Mouse (Mus musculus): ENCODE results near the gene Il23a.
"Not testable (repeated sequence)": the region's sequence is repeated elsewhere in the genome, so short reads cannot be mapped to it uniquely, and the experiment has no call there.

Il23a gene

DNA sequence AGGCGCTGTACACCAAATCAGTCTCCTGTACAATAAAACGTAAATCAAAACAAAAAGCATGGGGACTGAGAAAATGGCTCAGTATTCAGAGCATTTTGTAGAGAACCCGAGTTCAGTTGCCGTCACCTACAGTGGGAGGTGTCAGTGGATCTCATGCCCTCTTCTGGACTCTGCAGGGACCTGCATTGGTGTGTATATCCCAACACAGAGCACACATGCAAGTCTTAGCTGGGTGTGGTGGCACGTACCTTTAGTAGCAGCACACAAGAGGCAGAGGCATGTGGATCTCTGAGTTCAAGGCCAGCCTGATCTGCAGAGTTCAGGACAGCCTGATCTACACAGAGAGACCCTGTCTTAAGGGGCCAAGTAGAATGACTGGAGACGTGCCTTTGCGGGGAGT, 11.1 kb upstream of the Il23a start:
- no peak for DNase-seq (ENCODE audit: low spot score in 2 of 2)

DNA sequence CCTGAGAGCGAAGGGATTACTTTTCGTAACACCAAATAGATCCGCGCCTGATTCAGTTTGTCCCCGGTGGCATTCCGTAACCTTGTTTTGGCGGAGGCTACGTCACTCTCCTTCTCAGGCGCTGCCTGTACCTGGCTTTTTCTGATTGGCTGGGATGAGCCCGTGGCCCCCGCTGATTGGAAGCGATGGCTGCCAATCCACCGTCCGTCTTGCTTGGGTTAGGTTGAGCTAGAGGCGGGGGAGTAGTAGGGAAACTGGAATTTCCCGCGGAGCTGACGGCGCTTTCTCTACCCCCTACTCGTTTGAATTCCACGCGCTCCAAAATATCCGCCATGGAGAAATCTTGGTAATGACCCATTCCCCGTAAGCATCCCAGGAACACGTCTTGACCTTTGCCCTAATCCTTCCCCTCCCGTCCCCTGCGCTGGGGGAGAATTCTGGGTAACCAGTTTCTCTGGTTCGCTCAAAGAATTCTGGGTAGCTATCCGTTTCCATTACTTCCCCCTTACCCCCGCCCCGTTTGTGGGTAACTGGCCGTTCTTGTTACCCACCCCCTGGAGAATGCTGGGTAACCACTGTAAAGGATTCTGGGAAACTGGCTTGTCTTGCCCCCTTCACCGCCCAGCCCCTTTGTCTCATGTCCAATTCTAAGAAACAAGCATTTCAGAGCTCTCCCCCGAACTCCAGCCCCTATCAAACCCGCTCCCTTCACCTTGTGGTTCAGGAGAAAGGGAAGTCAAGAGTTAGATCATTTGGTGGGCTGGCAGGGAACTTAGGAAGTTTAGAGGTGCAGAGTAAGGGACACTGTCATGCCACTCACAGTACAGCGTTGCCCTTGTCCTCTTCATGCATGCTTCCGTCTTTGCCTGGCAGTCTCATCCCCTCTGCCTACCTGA, 4.8 kb upstream of the Il23a start, which contains the start of gene Pan2:
Gene Pan2, plus strand, starts transcription at position 210 of the 896 bp plus-strand sequence.
- peak; percentile 100 for DNase-seq (ENCODE audit: low spot score in 2 of 2)

DNA sequence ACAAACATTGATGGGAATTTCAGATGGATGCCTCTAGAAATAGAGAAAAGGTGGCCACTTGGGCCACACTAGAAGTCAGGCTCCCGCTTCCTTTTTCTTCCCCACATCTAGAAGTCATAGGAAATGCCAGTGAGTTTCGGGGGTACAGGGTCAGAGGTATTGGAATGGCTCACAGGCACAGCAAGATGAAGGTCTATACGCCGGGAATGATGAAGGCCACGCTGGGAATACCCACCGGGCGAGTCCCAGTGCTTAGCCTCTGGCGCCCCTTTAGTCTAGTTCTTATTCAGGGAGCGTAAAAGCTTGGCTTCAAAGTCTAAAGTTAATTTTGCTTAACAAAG, 4.2 kb upstream of the Il23a start:
- no peak for DNase-seq (ENCODE audit: low spot score in 2 of 2)

DNA sequence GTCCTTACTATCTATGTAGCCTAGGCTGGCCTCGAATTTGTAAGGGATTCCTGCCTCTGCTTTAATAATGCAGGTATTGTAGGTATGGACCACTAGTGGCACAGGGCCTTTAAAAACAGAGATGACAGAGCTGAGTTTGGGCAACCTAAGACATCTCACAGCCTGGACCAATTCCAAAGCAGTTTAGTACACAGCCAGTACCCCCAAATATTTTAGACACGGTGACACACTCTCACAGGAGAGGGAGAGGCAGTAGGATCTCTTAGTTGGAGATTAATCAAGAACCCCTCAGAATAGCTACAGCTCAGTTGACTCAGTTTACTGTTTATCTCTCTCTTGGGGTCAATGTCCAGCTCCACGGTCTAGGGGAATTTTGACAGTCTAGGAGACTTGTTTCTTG, 3.8 kb upstream of the Il23a start:
- DNase-seq (ENCODE audit: low spot score in 2 of 2) = no peak

DNA sequence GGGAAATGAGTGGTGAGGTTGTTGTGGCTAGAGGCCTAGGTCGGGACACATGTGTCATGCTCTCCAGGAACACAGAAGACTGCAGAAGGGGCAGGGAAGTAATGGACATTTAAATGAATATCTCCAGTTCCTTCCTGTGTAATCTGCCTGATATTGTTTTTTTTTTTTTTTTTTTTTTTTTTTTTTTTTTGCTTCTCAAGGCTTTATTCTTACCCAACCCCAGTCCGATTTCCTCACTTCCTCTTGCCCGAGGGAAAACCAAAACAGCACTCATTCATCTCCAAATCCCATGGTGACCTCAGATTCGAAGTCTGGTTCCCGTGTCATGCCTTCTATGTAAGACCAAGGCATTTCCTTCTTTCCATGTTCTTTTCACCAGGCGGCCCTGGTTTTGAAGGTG, 309 bp downstream of the Il23a start:
- DNase-seq (ENCODE audit: low spot score in 2 of 2) = no peak

DNA sequence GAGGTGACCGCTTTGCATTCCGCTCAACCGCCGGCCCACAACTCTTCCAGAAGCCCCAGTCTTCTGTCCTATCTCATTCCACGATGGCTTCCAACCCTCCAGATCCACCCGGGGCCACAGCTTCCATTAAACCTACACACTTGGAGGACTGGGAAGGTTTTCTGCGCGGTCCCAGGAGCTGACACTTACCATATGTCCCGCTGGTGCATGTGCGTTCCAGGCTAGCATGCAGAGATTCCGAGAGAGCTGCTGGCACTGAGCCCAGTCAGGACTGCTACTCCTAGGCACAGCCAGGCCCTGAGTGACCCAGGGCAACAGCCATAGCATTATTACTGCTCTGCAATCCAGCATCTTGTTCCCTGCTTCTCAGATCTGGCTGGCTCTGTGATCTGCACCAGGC, 930 bp downstream of the Il23a start:
- DNase-seq (ENCODE audit: low spot score in 2 of 2) = peak in 1 of 2 experiments; percentile 70

DNA sequence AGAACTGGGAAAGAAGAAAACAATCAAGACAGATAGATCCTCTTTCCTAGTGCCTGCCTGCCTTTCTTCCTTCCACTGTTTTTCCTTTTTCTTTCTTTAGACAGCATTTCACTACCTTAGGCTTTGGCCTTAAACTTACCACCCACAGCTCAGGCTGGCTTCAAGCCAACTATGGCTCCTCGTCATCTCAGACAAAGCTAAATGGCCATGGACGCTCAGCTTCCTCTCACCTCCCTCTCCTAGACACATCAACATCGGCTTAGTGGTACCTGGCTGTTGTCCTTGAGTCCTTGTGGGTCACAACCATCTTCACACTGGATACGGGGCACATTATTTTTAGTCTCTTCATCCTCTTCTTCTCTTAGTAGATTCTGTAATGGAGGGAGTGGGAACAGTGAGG, 1.3 kb downstream of the Il23a start:
- no peak for DNase-seq (ENCODE audit: low spot score in 2 of 2)

DNA sequence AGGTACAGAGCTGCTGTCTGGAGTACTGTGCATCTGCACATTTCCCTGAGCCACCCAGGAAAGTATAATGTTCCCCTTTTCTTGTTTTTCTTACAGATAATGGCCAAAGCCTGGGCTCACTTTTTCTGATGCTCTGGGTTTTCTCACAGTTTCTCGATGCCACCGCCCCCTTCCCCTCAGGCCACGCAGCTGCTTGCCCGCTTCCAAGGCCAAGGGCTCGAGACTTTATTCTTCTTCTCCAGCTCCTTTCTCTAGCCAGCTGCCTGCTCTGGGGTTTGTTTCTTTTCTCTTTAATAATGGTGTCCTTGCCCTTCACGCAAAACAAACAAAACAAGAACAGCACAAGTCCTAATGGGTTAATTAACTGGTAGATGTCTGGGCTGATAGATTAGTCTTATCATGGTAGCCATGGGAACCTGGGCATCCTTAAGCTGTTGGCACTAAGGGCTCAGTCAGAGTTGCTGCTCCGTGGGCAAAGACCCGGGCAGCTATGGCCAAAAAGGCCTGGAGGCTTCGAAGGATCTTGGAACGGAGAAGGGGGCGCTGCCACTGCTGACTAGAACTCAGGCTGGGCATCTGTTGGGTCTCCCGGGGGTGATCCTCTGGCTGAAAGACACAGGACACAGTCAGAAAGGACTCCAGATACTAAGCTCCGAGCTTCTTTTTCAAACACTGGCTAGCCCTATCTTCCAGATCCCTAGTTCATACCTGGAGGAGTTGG, 2.0 kb downstream of the Il23a start:
- DNase-seq (ENCODE audit: low spot score in 2 of 2) = no peak

DNA sequence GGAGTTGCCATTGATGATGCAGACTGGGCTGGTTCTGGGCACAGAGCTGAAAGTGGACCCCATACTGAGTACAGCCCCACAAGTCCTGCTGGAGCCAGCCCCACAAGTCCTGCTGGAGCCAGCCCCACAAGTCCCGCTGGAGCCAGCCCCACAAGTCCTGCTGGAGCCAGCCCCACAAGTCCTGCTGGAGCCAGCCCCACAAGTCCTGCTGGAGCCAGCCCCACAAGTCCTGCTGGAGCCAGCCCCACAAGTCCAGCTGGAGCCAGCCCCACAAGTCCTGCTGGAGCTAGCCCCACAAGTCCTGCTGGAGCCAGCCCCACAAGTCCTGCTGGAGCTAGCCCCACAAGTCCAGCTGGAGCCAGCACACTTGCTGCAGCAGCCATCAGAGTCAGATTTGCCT, 8.0 kb downstream of the Il23a start:
- not testable (repeated sequence) for DNase-seq (ENCODE audit: low spot score in 2 of 2)

DNA sequence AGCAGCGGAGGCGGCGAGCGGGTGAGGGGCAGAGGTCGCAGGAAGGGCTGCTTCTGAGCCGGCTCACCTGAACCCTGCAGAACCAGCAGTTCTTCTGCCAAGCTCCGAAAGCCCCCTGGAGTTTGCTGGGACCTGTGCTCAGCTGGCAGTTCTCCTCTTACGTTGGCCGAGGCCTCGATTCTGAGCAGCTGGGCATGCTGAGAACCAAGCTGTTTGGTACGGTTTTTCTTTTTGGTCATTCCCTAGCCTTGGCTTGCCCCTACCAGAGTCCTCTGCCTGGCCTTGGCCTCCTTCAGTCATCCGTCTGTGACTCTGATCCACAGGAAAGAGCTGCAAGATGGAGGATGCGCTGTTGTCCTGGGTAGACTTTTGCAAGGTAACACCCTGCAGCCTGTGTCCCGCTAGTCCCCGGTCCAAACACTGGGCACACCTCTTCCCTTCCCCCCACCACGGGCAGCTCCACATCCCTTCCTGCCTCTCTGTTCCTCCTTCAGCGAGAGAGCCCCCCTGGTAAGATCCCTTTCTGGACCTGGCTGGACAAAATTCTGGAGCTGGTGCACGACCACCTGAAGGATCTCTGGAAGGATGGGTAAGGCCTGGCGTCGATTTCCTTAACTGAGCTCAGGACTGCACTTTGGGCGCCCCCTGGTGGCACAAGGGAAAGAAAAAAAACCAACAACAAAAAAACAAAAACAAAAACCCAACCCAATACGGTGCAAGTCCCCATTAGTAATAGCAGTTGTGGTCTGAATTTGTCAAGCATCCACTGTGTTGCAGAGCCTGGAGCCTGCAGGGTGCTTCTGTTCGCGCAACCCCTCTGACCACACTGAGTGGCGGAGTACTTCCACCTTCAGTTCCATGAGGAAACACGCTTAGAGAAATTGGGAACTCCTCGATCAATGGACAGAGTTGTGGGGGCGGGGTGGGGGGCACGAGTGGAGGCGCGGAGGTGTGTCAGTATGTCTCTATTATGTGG, 14.7 kb downstream of the Il23a start:
- DNase-seq (ENCODE audit: low spot score in 2 of 2) = peak; percentile 42 to 71

DNA sequence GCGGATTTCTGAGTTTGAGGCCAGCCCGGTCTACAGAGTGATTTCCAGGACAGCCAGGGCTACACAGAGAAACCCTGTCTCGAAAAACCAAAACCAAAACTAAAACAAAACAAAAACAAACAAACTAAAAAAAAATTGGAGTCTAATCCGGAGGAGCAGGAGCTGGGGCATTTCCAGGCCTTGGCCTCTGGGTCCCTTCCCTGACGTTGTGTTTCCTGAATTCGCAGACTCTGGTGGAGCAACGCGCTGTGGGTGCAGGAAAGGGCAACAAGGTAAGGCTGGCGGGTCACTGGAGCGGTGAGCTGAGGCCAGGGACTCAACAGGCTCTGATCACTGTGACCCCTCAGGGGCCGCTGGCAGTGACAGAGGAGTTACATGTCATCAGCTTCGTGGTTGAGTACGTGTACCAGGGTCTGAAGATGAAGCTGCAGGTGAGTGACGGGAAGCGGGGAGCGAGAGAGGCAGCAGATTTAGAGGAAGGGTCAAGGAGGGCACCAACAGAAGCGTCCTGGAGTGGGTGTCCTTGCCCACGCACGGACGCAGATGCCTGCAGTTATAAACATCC, 15.6 kb downstream of the Il23a start:
- no peak for DNase-seq (ENCODE audit: low spot score in 2 of 2)

DNA sequence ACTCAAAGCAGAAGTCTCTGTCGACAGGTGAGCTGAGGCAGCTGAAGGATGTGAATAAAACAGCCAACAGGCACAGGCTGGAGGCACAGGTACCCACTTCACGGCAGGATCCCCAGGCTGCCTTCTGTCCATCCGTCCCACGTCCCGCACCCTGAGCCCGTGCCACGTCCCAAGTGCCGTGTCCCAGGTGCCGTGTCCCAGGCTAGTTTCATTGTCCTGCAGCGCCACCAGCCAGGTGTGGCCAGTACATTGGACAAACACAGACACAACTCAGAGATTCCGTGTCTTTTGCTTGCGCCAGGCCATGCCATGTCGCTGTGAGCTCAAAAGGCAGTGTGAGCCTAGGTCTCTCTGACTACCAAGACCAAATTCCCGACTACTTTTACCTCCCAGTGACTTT, 16.9 kb downstream of the Il23a start:
- DNase-seq (ENCODE audit: low spot score in 2 of 2) = no peak

DNA sequence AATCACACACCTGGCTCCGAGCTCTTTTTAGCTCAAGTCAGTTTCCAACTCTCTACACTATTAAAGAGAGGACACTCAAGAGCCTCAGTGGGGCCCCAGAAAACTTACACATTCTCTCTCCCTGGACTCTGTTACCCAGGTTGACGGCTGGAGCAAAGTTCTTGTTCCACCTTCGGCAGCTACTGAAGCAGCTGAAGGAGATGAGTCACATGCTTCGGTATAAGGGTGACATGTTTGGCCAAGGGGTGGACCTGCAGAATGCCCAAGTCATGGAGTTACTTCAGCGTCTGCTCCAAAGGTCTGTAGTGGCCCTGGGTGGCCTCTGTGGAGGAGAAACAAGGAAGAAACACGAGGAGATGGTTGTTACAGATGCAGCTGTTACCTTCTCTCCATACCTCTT, 17.6 kb downstream of the Il23a start:
- no peak for DNase-seq (ENCODE audit: low spot score in 2 of 2)

DNA sequence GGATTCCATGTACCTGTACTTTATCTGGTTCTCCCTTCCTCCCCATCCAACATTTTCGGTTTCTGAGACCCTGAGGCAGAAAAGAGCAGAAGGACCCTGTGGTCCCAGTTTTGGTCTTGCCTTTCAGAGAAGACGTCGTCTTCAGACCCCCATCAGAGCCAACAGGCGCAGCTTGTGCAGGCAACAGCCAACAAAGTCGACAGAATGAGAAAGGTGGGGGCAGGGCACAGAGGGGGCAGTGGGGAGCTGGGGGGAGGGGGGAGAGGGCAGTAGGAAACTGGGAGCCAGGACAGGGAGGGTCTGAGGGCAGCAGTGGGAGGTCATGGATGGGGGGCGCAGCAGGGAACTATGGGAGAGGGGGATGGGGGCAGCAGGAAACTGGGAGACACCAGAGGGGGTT, 20.4 kb downstream of the Il23a start:
- no peak for DNase-seq (ENCODE audit: low spot score in 2 of 2)

DNA sequence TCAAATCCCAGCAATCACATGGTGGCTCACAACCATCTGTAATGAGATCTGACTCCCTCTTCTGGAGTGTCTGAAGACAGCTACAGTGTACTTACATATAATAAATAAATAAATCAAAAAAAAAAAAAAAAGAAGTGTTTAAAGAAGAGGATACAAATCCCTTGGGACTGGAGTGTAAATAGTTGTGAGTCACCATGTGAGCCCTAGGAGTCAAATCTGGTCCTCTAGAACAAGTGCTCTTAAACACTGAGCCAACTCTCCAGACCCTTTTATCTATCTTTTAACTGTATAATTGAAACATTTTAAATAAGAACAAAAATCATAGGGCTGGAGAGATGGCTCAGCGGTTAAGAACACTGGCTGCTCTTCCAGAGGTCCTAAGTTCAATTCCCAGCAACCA, 23.2 kb downstream of the Il23a start:
- not testable (repeated sequence) for DNase-seq (ENCODE audit: low spot score in 2 of 2)

DNA sequence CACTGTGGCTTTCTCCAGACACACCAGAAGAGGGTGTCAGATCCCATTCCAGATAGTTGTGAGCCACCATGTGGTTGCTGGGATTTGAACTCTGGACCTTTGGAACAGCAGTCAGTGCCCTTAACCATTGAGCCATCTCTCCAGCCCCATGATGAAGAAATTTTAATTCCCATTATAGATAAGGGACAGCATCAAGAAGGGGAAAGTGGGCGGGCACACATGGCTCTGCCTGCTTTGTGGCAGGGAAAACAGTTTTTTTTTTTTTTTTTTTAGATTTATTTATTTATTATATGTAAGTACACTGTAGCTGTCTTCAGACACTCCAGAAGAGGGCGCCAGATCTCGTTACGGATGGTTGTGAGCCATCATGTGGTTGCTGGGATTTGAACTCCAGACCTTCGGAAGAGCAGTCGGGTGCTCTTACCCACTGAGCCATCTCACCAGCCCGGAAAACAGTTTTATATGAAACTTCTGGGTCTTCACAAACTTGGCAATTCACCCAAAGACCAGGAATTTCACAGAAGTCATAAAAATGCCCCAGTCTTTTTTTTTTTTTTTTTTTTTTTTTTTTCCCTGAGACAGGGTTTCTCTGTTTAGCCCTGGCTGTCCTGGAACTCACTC, 25.6 kb downstream of the Il23a start:
- DNase-seq (ENCODE audit: low spot score in 2 of 2) = not testable (repeated sequence)

DNA sequence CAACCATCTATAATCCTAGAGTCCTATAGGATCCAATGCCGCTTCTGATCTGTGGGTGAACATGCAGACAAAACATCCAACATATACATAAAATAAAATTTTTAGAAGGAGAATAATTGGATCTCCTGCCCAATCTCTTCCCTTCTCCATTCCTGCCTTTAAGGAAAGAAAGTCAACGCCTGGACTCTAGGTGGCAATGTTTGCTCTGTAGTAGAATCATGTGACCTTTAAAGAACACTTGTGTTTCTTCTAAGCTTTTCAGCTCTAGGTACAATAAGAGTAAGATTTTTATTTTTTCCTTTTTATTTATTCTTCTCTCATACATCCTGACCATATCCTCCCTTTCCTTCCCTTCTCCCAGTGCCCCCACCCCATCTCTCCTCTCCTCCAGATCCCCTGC, 26.7 kb downstream of the Il23a start:
- DNase-seq (ENCODE audit: low spot score in 2 of 2) = no peak

DNA sequence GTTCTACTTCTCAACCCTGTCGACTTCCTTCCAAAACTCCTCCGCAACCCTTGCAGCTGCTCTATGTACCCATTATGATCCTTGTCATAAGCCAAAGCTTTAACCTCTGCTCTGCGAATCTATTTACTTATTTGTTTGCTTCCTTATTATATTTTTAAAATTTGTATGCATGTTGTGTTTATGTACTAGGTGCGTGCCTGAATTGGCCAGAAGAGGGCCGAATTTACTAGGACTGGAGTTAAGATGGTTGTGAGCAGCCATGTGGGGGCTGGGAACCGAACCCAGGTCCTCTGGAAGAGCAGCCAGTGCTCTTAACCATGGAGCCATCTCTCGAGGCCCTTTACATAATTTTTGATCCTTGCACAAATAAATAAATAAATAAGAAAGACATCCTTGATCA, 27.7 kb downstream of the Il23a start:
- DNase-seq (ENCODE audit: low spot score in 2 of 2) = no peak

DNA sequence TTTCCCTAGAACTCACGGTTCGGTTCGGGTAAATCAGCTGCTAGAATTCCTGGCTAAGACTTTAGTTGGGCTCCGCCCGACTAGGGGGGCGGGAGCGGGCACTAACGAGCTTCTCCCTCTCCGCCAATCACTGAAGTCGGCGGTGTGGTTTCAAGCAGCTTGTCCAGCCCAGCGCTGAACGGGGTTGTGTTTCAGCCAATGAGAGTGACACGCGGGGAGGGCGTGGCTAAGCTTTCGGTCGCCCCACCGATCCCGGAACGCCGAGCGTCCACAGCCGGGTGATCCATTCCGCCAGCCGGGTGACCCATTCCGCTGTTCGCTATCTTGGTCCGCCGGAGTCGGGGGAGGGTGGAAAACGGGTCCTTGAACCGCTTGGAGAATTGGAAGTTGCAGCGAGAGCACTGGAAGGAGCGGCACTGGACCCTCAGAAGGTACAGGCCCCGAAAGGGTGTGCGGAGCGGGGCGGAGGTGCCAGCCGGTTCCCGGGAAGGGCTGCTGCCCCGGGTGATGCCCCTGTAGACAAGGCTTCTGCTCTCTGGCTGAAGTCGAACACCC, 28.2 kb downstream of the Il23a start, which contains the start of gene Stat2:
Gene Stat2, plus strand, starts transcription at position 273 of the 555 bp plus-strand sequence.
- peak; percentile 95 to 97 for DNase-seq (ENCODE audit: low spot score in 2 of 2)

DNA sequence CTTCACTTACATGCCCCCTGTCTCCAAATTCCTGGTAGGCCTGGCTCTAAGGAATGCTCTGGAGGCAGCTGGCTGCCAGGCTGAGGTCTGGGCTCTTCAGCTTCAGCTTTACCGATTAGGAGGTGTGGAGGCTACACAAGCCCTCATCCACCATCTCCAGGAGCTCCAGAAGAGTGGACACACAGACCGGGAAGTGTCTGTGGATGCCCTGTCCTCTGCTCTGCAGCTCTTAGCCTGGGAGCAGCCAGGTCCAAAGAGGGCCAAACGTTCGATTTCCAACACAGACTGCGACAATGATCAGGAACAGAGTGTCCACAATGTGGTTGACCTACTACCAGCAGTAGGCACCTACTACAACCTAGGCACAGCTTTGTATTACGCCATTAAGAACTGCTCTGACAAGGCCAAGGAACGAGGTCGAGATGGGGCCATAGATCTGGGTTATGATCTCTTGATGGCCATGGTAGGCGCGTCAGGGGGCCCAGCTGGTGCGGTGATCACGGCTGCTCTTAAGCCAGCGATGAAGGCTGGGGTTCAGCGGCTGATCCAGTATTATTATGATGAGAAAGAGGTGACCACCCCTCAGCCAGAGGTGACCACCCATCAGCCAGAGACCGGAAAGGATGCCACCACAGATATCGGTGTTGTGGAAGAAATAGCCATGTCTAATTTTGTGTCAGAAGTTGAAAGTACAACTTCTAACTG, 29.2 kb downstream of the Il23a start:
- no peak for DNase-seq (ENCODE audit: low spot score in 2 of 2)

All from urinary bladder, postnatal 4 days (tissue).